Mouse (Mus musculus) retina, postnatal 7 days (tissue): ENCODE data around the gene Cpeb2.

Experiments
- DNase-seq: peaks from one replicate; pipeline ENCODE4 v3.0.0-alpha.2; 2012; ENCODE audit warnings: low read depth, low spot score

Cpeb2 gene

DNA sequence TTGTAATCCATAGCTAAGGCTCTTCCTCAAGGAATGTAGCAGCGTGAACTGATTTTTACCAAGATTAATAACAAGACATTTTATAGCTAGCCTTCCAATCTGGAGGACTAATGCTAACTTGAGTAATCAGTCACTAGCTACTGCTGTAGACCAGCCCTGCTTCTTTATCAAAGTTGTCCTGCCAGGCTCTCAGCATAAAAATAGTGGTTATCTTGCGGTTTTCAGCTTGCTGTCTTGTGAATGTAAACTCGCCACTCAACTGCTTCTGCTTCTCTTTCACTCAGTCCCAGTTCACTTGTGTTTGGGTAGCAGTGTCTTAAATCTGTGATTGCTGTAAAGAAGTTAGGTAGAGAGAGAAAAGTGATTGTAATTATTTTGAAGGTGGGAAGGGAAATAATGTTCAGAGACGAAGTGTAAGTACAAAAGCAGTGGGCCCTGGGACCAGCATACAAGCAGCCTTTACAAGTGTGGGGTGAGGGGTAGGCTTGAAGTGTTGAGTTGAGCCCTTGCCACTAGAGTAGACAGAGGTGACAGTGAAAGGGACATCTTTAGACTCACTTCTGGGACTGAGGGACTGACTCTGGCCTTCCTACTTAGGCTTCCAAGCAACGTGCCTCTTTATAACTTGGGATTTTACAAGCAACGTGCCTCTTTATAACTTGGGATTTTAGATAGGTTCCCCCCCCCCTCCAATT lies 6.3 kb downstream of the Cpeb2 start:
- DNase-seq, result no peak

DNA sequence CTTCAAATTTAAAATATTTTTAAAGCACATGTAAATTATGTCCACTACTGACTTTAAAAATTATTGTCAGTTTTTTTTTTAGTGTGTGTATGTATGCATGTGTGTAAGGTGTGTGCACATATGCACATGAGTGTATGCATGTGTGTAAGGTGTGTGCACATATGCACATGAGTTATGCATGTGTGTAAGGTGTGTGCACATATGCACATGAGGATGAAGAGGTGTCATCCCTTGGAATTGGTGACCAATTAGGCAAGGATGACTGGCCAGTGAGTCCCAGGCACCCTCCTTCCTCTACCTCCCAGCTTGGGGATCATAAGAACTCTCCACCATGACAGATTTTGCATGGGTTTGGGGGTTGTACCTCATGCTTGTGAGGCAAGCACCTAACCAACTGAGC lies 7.8 kb downstream of the Cpeb2 start:
- DNase-seq, result no peak

GRCm38 (mm10) chr5:43246236-43246635 lies 13.3 kb downstream of the Cpeb2 start:
- DNase-seq, result no peak

DNA sequence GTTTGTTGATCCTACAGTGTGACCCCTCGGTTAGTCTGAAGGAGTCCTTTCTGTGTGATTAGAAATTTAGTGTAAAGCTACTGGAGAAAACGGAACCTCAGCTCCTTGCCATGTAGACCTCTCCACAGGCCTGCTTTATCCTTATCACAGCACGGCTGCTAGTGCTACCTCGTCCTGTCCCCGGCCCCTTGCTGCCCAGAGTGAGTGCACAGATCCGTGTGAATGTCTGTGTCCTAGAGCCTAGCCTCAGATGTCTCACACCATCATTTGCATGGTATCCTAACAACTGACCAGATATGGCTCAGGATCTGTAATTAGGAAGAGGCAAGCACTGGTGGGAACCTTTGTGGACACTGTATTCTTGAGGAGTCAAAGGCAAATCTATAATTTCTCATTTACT lies 14.0 kb downstream of the Cpeb2 start:
- DNase-seq, result no peak

GRCm38 (mm10) chr5:43248001-43248430 lies 15.0 kb downstream of the Cpeb2 start:
- DNase-seq, result no peak

DNA sequence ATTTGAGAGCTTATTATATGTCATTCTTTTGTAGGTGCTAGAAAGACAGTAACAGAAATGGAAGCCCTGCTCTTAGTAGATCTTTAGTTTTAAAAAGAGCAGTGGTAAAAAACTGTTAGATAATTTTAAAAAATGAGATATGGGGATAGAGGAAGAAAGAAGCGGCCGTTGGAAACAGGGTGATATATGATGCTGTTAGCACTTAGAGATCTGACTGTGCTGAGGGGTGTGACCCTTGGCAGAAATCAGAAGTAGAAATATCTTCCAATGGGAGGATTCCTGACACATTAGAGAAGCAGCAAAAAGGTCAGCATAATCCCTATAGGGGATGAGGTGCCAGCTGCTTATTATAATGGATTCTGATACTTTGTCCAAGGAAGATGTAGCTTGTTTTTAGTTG lies 24.5 kb downstream of the Cpeb2 start:
- no peak for DNase-seq

- no peak for DNase-seq
Measured at GRCm38 (mm10) chr5:43258472-43259142, 25.6 kb downstream of the Cpeb2 start.

GRCm38 (mm10) chr5:43261814-43262213 lies 28.8 kb downstream of the Cpeb2 start:
- DNase-seq, result no peak

- no peak for DNase-seq
Measured at GRCm38 (mm10) chr5:43263951-43264350, 31.0 kb downstream of the Cpeb2 start.

GRCm38 (mm10) chr5:43264696-43265095 lies 31.7 kb downstream of the Cpeb2 start:
- no peak for DNase-seq

DNA sequence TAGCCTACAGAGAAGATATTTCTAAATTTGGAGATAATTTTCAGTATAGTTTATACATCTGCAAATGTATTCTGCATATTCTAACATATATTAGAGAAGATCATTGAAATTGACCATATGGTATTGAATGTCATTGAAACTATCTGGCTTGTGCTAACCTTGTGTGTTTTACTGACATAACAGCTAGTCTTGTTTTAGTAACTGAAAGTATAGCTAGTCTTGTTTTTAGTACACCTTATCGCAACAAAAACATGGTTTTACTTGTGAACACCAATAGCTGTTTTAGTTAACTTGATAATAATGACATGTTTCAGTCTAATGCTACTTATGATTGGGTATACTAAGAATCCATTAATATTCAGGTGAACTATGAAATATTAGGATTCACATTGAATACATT lies 45.0 kb downstream of the Cpeb2 start:
- no peak for DNase-seq

- DNase-seq, result no peak
Measured at GRCm38 (mm10) chr5:43279774-43280173, 46.8 kb downstream of the Cpeb2 start.

GRCm38 (mm10) chr5:43285756-43286155 lies 52.8 kb downstream of the Cpeb2 start:
- no peak for DNase-seq

DNA sequence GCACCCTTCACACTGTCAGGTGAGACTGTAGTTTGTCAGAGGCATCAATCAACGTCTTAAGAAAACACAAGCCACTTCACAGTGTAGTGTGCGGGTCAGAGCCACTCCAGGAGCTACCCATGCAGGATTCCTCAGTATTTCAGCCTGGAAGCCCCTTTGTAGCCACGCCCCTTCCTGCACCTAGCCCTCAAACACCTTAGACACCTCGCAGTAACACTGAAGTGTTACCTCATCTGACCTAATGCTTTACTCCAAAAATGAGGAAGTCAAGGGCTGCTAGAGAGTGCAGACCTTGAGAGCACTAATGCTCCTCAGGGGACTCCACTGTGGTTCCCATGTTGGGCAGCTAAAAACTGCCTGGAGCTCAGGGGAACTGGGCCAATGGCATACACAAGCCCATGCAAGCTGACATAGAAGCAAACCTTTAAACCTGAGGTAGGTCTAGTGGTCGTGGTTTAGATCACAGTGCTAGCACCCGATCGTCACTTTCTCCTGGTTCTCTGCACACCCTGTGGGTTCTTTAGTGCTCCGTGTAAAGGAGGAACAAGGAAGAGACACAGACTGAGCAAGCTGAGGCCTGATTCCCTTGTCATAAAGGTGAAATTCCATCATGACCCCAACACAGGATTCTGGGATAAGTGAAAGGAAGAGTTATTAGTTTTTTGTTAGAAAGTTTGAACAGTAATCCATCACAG lies 56.9 kb downstream of the Cpeb2 start:
- DNase-seq, result no peak

DNA sequence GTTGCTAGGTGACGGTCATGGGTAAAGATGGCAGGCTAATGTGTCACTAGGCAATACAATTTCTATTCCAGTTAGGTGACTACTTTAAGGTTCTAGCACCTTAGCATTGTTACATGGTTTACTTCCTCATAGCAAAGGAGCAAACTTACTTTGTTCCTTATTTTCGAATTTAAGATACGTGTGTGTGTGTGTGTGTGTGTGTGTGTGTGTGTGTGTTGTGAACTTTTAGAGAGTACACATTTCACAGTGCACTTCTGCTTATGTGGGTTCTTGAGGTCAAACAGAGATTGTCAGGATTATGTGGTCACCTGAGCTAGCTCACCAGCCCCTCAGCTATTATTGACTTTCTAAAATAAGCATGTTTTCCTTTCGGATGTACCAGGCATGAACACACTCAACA lies 60.2 kb downstream of the Cpeb2 start:
- no peak for DNase-seq

DNA sequence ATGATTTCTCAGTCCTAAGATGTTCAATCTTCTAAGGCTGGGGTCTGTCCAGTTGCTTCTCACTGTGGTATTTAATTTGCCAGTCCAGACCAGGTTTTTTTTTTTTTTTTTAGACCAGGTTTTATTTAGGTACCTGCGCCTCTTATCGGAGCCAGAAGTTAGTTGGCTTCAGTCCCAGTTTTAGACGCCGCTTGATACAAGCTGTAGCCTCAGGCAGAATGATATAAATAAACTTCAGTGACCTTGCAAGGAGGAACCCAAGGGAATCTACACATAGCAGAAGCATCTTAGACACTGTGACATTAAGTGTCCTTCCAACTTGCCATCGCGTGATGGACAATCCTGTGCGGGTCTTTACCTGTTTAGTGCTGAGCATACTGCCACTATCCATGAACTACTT lies 64.5 kb downstream of the Cpeb2 start:
- DNase-seq, result no peak

DNA sequence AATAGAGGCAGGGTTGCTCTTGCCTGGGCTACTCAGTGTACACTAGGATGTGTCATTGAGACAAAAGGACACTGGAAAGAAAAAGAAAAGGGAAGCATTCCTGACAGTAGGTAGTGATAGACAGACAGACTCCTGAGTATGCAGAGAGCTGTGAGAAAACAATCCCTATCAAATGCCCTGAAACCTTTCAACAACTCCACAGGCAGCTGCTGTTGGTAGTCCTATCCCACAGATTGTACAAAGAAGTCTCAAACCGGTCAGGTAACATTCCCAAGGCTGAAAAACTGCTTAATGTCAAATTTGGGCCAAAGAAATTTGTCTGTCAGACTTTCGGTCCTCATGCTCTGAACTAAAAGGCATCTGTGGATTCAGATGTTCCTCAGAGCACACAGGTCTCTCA lies 66.0 kb downstream of the Cpeb2 start:
- no peak for DNase-seq

DNA sequence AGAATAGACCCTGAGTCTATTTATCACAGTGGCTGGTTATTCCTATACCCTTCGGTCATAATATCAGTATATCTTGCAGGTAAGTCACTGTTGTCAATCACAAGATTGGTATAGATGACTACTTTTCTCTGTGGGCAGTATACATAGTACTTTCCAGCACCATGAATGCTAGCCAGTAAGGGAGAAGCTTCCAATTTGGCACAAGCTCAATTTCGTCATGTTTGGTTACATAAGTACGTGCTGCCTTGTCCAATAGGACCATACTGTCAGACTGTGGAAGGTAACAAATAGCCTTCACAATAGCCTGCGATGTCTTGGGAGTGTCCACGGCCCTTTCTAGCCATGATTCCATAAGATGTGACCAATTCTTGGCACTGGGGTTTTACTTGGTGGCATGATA lies 67.1 kb downstream of the Cpeb2 start:
- DNase-seq, result no peak

- no peak for DNase-seq
Measured at GRCm38 (mm10) chr5:43300979-43301378, 68.0 kb downstream of the Cpeb2 start.

DNA sequence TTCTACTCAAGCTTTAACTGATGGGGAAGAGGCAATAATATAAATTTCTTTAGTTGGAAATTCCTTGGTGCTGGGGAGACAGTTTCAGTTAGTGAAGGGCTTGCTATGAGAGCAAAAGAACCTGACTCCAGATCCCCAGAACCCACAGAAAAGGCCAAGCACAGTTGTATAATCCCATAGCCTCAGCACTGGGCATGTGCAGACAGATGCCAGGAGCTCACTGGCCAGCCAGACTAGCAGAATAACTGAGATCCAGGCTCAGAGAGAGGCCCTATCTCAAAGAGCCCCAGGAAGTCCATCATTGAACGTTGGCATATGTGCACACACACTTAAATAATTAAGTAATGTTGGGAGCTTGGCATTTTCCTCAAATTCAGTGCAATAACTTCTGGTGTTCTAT lies 70.5 kb downstream of the Cpeb2 start:
- DNase-seq, result no peak

GRCm38 (mm10) chr5:43305449-43305848 lies 72.5 kb downstream of the Cpeb2 start:
- no peak for DNase-seq

DNA sequence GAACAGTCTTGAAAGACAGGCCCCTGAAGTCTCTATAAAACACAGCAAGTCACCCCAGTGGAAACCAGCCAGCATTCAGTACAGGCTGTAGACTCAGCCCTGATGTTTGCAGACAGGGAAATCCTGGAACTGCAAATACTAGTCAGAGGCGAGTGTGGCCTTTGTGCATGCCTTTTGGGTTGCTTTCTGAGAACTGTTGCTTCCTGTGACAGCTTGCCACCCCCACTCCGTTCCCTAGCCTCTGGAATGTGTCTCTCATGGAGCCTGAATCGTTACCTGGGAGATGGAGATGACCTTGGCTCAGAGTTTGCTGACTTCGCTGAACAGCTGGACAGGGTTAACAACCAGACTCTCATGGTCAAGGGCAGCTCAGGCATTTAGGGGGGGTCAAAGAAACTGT lies 77.0 kb downstream of the Cpeb2 start:
- no peak for DNase-seq

GRCm38 (mm10) chr5:43324311-43324862 lies 91.4 kb downstream of the Cpeb2 start:
- no peak for DNase-seq
